Mouse (Mus musculus) layer of hippocampus, postnatal 36 days (tissue): ENCODE results near the gene Il11ra2. TPM values are rescaled to one million over a fixed set of nuclear protein-coding genes. Genes with fewer than 3 reads are reported as not detected.
"Not testable (repeated sequence)": the region's sequence is repeated elsewhere in the genome, so short reads cannot be mapped to it uniquely, and the experiment has no call there.

Experiments used
- DNase-seq, 2 experiments: peaks; one replicate each; pipeline ENCODE4 v3.0.0; 2022
- total RNA-seq, 2 experiments: library from RNA; stranded (reverse); gene quantifications; 2 replicates each; pipeline ENCODE4 v1.2.3; 2021

Gene Il11ra2
- not detected for total RNA-seq

DNA sequence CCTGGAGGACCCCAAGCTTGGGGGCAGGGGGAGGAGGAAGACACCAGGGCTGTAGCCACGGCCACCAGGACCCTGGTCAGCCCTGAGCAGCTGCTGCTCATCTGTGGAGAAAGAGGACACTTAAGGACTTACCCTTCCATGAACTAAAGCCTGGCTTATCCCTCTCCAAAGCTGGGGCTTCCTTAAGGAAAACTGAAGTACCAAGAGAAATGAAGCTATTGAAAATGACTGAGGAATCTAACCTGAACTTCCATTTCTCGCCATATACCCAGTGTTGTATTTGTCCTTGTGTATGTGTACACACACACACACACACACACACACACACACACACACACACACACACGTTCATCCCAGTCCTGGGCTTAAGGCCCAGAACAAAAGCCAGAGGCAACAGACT, at the start of gene Il11ra2:
Il11ra2 (minus strand) TSS at position 101 of the 400 bp plus-strand sequence.
- DNase-seq: not testable (repeated sequence)

DNA sequence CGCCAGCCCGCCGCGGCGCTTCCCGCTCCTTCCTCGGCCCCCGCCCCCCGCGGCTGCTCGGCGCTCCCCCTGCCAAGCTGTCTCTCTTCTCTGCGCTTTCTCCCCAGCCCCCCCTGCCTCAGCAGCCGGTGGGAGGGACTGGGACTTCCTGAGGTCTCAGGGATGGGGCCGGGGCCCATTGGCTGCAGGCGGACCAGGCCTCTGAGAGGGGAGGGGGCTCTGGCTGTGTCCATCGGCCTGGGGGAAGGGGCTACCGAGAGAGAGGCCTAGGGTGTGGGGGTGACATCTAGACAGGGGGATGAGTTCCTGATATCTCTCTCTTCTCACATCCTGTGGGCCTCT, 20.5 kb upstream of the Il11ra2 start:
- not testable (repeated sequence) for DNase-seq

DNA sequence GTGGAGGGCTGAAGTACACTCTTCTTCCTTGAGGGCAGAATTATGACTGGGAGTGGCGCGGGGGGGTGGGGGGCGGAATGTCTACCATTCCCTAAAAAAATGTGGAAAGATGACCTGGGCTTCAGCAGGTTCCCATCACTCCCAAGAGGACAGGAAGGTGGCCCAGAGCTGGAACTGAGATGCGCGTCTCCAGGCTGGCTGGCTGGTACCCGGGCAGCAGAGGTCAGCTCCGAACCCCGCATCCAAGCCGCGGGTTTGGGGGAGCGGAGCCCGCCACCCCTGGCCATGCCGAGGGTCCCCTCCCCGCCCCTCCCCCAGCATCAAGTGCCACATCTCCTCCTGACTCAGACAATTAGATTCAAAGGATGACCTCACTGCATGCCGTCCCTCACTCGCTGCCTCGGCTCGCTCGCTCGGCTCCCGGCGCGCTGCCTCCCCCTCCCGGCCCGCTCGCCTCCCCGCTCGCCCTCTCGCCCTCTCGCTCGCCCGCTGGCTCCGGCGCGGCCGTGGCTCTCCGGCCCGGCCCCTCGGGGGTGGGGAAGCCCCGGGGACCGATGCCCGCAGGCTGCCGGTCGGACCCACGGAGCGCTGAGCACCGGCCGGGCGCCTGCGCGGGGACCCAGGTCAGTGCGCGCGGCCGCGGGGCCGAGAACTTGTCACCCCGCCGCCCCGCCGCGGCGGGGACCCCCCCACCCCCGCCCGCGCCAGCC, 19.9 kb upstream of the Il11ra2 start:
- not testable (repeated sequence) for DNase-seq

DNA sequence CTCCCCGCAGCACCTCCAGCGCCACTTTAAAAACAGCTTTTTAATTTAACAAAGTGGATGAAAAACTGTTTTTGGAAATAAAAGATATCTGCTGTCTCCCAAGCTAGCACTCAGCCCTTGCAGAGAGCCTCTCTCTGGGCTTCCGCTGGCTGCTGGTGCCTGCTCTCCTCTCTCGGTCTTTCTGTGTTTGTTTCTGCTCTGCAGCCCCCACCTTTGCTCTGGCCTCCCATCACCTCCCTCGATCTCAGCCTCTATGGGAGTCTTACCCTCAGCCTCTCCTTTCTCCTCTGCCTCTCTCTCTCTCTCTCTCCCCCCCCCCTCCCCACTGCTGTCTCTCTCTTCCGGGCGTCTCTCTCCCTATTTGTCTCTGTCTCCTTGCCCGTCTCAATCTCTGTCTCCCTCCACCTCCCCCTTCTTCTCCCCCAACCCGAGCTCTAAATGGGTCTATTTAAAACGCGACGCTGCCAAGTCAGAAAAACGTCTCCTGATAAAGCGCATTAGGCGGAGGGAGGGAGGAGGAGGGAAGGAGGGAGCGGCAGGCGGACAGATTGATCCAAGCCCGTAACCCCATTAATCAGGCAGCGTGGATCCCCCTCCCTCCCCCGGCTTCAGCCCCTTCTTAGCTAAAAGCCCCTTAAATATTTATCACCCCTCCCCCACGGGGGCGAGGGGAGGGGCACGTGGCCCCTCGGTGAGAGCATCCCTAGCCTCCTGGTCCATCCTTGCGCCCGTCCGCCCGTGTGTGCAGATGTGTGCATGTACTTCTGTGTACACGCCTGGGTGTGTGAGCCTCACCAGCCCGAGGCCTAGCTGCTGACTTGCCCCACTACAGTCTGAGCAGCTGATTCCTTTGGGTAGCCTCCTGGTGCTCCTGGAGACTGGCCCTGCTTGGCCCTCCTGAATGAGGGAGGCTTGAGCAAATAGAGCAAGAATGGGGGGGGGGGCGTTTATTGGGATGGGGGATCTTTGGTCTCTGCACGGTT, 19.0 kb upstream of the Il11ra2 start:
- not testable (repeated sequence) for DNase-seq

DNA sequence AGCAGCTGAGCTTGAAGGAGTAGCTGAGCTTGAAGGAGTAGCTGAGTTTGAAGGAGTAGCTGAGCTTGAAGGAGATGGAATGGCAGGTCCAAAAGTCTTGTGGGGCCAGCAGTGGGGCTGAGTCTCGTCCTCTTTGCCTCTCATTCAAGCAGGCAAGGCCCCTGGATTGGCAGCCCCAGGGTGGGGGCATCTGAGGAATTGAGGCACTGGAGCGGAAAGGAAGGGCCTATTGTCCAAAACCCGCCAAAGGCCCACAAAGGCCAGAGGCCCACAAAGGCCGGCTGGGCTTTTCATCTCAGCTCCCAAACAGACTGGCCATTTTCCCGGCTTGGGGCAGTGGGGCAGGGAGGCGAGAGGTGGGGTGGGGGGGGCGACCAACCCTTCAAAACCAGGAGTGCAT, 17.7 kb upstream of the Il11ra2 start:
- not testable (repeated sequence) for DNase-seq

DNA sequence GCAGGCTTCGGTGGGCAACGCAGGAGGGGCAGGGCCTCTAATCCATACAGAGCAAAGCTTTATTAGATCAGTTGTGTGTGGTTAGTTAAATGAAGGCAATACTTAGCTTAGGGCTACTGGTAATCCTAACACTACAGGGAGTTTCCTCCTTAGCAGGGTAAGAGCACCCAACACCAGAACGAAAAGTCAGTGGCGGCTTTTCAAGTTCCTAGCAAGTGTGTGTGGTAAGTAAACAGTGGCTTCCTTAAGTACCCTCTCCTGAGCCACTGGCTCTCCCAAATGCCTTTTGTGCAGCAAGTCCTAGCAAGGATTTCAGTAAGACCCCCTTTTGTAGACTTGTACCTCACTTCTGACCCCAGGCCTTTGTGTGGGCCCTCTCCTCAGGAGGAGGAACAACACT, 13.7 kb upstream of the Il11ra2 start:
- not testable (repeated sequence) for DNase-seq

DNA sequence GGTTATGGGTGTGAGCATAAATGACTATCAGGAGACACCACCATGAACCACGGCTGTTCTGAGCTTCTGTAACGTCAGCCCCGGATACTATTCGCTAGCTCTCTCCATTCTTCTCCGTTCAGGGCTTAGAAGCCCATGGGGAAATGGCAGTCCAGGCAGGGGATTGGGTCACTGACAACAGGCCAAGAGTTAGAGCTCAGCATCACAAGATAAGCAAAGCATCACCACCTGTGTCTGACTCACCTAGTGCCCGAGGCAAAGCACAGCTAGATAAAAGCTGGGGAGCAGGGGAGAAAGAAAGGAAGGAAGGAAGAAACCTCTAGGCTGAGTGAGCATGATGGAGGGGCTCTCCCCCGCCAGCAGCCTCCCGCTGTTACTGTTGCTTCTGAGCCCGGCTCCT, 6.7 kb downstream of the Il11ra2 start, which contains the start of gene Ccl27b:
Ccl27b (plus strand) TSS at position 301 of the 400 bp plus-strand sequence.
- not testable (repeated sequence) for DNase-seq

DNA sequence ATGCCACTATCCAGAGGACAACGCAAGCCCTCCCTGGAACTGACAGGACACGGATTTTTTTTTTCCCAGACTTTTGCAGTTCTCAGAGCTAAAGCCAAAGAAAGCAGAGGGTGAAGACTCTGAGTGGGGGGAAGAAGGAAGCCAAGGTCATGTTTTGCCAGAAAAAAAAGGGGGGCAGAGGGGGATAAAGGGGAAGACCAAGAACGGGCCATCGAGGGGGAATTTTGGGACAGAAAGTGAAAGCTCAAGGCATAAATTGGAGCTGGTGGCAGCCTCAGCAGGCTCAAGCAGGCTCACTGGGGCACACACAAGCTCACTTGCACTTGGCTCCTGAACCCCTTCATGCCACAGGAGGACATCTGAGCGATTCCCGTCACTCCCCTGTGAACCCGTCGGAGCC, 32.3 kb downstream of the Il11ra2 start, which contains the start of gene Gm2564:
Gm2564 (plus strand) TSS at position 301 of the 400 bp plus-strand sequence.
- not testable (repeated sequence) for DNase-seq

DNA sequence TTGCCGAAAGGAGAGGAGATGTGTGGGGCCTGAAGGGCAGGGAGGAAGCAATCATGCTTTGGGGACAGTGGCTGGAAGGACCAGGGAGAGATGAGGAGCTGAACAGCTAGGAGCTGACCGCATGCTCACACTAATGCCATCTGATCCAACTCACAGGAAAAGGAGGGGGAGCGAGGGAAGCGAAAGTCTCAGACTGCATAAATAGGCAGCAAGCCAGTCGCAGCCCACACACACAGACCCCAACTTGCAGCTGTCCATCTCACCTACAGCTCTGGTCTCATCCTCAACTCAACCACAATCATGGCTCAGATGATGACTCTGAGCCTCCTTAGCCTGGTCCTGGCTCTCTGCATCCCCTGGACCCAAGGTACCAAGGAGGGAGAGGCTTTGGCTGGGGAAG, 49.8 kb downstream of the Il11ra2 start, which contains the start of gene Gm10591:
Gm10591 (plus strand) TSS at position 301 of the 400 bp plus-strand sequence.
- not testable (repeated sequence) for DNase-seq

Other genes starting within 250 kb of the Il11ra2 start
- gene Gm21586, start 222.5 kb downstream of the Il11ra2 start, total RNA-seq: not detected
- 1 to 10 TPM; 1.5 to 3.0 TPM for gene Gm2163, start 195.1 kb downstream of the Il11ra2 start, total RNA-seq
- under 1 TPM; 0.15 to 0.65 TPM for gene Fam205a2, start 133.7 kb downstream of the Il11ra2 start, total RNA-seq
- gene Gm10591, start 49.7 kb downstream of the Il11ra2 start, total RNA-seq: not detected
- gene Gm2564, start 32.2 kb downstream of the Il11ra2 start, total RNA-seq: 10 to 100 TPM; 10.2 to 15.9 TPM
- not detected for gene Ccl27b, start 6.6 kb downstream of the Il11ra2 start, total RNA-seq
- gene 4930578G10Rik, start 73.7 kb upstream of the Il11ra2 start, total RNA-seq: 1 to 10 TPM; 1.2 to 2.0 TPM
- under 1 TPM in 1 of 2 experiments, not detected in 1; 0.67 TPM for gene Ccl19, start 94.7 kb upstream of the Il11ra2 start, total RNA-seq
- not detected for gene Ccl21a, start 112.1 kb upstream of the Il11ra2 start, total RNA-seq
- under 1 TPM in 1 of 2 experiments, not detected in 1; 0.12 TPM for gene Fam205a1, start 192.0 kb upstream of the Il11ra2 start, total RNA-seq
- under 1 TPM; 0.48 to 0.92 TPM for gene Gm12394, start 194.9 kb upstream of the Il11ra2 start, total RNA-seq
- under 1 TPM; 0.27 to 0.30 TPM for gene Fam205c, start 212.3 kb upstream of the Il11ra2 start, total RNA-seq